Mouse (Mus musculus) hematopoietic stem cell, adult 5-6 weeks (primary cell): ENCODE results near the gene Nell1. TPM values are rescaled to one million over a fixed set of nuclear protein-coding genes. Genes with fewer than 3 reads are reported as not detected.

Experiments used
- ATAC-seq, 2 experiments: fragments of 125-278 bp in 1 of 2; replicated peaks in 1 of 2; 2 replicates each; pipeline ENCODE4 v1.8.0; 2016 to 2017; ENCODE audit warnings: inconsistent platforms in 2 of 2, mild to moderate bottlenecking in 2 of 2, moderate number of reproducible peaks in 2 of 2, low read depth in 1 of 2, moderate TSS enrichment in 1 of 2; ENCODE audit not compliant: low FRiP score in 2 of 2, poor library complexity in 2 of 2, severe bottlenecking in 2 of 2, insufficient read depth in 1 of 2, low TSS enrichment in 1 of 2
- total RNA-seq: library from RNA; stranded (forward); fragments of 172-1452, 232-1000 nt; gene quantifications from 2 replicates; pipeline ENCODE4 v1.2.3, GENCODE M21; 2017

Gene Nell1
- total RNA-seq, 1 experiment from 2014 or later: not detected

DNA sequence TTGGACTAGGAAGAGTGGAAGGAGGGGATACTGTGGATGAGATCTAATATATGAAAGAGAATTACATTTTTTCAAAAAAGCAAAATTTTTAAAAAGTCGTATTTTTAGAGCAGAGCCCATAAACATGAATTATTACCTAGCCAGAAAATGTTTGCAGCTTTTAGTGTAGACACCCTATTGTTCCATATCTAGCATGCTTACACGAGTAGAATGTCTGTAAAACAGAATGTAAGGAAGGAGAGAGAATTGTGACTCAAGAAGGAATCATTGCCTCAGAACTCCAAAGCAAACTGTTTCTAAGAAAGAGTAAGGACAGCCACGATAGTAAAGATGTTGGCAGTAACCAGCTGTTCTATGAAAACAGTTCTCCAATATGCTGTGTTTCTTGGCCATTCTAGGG is 624.2 kb downstream of the Nell1 start, which contains the start of gene 4933405O20Rik:
Gene 4933405O20Rik, plus strand, starts transcription at position 301 of the 400 bp plus-strand sequence.
- no peak for ATAC-seq

DNA sequence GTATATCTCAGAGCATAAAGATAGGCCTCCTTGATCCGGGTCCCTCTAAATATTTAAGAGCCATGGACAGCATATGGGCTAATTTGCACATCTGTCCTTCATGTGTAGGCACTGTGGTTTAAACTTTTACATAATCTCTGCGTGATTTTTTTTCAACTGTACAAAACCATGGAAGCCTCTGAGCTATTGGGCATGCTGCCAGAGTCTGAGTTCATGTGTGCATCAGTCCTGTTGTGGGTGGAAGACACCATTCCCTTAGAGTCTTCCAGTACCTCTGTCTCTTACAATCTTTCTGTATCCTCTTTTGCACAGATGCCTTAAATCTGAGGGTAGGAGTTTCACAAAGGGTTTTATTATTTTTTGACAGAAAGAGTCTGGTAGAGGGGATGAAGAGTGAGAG is 639.4 kb downstream of the Nell1 start:
- ATAC-seq: no peak

DNA sequence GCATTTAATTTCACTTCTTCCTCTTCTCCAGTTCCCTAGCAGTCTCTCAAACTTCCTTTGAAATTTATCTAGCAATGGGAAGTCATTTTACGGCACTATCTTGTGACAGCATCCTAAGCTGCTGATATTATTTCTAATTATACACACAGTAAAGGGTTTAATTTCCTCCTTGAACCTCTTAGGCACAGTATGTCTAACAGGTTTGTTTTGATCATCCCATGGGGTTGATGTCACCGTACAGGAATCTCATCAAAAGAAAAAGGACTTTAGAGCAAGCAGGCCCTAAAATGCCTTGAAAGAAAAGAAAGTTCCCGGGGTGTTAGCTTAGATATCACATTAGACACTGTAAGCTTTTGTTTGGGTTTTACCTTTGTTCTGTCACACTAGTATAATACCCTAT is 654.5 kb downstream of the Nell1 start:
- ATAC-seq: no peak

DNA sequence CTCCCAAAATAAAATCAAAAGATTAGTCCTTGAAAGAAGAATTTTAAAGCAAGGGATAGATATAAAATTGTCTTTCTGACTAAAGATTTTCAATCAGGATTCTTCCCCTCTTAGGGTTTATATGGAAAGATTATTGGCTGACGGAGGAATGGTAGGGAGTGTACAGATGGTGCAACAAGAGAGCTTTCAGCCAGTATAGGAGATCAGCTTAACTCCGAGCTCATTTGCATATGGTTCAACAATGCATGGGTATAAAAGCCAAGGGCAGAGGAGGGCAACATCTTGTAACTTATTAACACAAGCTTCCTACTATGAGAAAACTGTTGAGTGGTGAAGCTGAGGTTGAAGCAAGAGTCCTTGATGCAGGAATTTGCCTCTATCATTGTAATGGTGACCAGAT is 658.5 kb downstream of the Nell1 start:
- ATAC-seq: no peak

DNA sequence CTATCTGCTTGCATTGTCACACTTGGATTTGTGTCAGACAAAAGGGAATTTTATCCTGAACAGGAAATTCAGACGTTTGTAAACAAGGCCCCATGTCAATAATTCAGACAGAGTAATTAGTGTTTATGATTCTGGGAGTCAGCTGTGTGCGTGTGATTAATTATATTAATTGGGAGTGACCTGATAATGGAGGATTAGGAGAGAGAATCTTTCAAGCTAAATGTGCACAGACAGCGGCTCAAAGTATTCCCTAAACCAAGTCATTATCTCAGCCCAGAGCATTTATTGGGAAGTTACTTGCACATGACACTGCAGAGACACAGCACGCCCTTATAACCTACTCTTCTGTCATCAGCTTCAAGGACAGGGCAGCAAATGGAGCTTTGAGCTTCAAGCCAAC is 697.6 kb downstream of the Nell1 start:
- no peak for ATAC-seq

DNA sequence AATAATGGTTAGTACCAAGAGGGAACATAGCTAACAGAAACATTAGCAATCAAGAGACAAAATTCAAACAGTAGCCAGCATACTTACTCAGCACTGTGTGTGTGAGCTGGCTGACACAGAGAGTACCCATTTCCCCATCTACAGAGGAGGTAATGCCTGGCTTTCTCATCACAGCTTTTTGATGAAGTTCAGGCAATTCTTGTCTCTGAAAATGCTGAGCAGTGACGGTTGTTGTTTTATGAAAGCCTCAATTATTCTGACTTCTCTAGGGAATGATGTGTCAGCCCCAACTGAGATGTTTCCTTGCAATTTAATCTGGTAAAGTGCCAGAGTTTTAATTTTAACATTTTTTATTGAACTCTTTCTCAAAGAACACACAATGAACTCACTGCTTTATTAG is 700.8 kb downstream of the Nell1 start:
- no peak for ATAC-seq

DNA sequence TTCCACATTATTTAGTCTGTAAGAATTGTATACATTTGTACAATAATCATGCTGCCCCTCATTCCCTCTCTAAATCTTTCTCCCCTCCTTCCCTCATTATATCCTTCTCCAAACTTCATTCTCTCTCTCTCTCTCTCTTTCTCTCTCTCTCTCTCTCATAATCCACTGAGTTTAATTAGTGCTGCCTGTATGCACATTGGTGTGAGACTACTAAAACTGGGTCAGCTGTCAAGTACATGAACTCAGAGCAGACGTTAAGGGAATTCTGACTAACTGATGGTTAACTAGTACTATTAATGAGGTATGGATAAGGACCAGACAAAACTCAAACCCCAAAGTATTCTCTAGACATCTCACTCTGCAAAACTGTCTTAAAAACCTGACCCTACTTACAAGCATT is 702.8 kb downstream of the Nell1 start:
- no peak for ATAC-seq

DNA sequence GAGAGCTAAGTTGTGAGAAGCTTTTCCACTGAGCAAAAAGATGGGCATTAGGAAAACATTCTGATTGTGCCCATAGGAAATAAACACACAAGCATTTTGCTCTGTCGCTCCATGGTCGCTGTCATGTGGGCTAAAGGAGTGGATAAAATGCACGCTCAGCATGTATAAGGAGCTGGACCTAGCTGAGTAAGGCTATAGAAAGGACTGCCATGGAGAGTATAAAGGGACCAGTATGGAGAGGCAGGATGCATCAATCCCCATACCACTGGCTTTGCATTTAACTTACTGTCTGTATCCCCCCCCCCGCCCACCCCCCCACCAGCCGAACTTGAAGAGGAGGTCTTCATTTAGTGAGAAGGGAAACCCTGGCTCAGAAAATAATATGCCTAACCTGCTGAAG is 711.7 kb downstream of the Nell1 start:
- ATAC-seq: no peak

DNA sequence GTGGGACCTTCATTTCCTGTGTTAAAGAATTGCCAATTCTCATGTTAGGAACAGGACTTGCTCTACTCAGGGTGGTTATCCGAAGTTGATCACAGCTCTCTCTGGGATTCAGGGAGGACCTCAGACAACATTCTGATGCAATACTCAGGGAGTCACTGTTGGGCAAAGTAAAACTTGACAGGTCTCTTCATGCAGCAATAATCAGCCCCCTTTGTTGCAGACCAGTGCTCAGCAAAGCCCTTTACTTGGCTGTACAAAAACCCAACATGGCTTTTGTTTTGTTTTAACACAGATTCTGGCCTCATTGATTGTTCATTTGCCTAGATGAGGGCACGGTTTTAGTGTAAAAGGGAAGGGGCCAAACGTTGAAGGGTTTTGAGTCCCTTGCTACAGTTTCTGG is 750.5 kb downstream of the Nell1 start:
- ATAC-seq: no peak

DNA sequence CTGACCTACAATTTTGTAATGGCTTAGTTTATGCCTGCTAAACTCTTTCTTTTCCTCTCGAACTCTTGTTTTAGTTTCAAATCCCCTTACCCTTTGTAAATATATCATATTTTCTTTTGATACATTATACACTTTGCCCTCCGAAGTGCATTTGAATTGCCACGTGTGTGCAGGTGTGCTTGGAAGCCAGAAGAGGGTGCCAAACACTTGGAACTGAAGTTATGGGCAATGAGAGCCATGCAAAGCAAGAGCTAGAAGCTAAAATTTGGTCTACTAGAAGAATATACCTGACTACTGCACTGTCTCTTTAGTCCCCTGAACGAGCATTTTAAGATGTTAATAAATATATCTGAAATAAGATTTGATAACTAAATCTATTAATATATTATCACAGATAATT is 756.3 kb downstream of the Nell1 start:
- no peak for ATAC-seq

DNA sequence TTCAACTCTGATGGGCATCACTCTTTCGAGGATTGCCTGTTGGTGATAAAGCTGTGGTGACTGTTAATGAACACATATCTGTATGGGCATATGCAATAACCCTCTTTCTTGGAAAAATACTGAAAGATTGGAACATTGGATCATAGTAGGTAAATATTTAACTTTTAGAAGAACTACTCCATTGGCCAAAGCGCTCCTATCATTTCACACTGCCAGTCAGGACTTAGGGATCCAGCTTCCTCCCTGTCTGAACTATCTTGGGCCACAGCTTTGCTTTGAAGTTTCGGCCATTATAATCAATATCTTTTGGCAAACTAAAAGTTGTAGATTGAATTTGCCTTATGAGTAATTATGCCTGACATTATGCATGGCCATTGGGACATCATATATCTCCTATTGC is 780.9 kb downstream of the Nell1 start:
- no peak for ATAC-seq

DNA sequence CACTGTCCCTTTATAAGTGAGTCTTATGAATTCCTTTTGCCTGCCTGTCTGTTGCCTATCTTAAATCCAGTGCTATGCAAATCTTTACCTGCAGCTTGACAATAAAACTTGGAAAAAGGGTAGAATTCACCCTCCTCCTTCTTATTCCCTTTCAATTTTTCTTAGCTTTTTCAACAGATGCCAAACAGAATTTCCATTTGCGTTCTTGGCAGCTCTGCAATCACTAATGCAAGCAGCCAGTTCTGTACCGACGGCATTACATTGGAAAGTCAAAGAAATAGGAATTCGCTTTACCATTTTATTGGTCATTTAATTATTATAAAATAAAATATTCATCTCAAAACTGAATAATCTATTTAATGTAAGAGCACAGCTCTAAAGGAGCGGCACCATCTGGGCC is 781.7 kb downstream of the Nell1 start:
- ATAC-seq: no peak

DNA sequence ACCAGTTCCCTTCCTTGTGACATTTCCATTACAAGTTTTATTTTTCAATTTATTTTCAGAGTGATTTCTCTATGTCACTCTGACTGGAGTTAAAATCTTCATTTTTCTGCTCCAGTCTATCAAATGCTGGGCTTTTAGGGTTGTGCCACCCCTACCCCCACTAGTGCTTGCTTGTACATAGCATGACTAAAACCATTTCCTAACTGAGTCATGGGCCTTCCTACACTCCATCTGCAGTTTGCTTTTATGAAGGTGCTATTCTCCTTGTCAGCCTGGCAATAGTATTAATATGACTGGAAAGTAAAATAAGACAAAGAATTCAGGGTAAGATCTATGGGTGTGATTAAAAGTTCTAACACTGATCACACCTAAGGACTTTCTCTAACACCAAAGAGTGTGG is 798.9 kb downstream of the Nell1 start:
- ATAC-seq: no peak

DNA sequence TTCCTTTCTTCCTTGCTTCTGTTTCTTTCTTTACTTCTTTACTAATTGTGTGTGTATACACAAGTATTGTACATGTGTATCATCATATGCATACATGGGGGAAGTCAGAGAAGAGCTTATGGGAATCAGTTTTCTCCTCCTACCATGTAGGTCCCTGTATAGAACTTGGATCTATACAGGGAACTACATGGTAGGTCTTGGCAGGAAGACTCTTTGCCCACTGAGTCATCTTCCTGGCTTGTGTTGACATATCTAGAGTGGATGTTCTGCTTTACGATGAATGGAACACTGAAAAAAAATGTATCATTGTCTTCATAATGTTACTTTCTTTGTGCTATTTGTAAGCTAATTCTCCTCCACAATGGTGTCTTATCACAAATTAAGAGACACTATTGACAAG is 806.4 kb downstream of the Nell1 start:
- ATAC-seq: no peak

DNA sequence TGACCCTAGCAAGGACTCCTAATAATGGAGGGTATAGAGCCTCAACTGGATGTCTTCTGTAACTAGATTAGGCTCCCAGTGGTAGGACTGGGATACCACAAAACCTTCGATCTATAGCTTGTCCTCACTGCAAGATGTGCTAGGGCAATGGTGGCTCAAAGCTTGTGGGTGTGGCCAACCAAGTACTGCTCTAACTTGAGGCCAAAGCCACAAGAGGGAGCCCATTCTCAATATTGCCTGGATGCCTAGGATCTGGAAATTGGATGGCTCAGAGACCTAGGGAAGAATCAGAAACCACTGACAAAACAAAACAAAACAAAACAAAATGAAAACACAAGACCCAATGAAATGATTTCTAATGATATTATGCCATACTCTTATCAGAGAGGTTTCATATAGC is 809.0 kb downstream of the Nell1 start:
- no peak for ATAC-seq

DNA sequence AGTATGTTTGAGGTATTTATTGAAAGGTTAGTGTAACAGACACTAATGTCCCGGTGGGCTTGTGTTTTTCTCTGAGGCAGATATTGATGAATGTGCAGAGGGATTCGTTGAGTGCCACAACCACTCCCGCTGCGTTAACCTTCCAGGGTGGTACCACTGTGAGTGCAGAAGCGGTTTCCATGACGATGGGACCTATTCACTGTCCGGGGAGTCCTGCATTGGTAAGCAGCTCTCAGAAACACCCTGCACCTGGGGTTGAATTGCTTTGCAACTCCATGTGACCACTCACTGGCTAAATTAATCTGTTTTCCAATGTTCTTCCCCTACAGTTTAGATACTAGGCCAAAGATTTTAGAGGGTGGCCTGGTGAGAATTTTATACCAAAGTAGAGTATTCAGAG is 851.5 kb downstream of the Nell1 start:
- ATAC-seq: no peak

DNA sequence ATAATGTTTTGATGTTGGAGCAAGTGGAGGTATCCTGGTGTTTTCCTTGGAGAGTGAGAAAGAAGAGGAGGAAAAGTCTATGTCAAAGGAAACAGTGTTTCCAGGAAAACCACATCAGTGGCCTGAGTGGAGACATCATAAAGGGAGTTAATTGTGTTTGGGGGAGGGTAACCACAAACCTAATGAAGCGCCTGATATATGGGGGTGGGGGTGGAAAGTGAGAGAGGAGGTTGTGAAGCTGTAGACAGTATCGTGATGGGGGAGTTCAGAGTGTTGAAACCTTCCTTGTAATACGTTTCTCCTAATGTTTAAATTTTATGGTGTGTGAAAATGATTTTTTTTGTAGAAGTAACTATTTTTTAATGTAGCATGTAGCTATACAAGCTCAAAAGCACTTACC is 858.1 kb downstream of the Nell1 start:
- ATAC-seq: no peak

DNA sequence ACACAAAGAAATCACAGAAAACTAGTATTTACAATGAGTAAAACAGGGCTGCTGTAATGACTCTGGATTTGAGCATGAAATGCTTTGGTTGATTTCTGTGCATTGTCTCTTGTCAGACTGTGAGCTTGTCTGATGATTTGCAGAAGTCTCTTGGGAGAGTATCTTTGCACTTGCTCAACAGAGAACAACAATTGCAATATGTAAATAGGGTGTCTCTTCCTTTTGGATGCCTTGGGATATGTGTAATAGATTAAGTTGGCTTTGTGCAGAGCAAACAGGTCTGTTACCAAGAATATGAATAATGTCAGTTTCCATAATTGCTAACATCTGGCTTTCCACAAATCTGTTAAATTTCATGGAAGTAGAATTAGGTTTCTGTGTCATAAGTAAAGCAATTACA is 868.0 kb downstream of the Nell1 start:
- no peak for ATAC-seq

DNA sequence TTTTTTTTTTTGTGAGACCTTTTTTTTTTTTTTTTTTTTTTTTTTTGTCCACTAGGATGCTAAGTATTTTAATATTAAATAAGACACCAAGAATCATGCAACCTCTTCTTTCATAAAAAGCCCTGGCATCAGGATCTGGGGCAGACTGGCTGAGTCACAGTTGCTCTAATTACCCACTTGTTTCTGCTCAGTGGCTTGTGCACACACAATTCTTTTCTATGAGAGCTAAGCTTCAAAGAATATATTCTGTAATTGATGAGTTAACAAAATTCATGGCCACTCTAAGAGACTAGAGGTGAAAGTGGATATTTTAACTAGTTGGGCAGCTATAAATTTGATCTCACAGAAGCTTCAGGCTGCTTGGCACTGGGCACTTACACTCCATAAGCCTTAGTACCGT is 873.3 kb downstream of the Nell1 start:
- no peak for ATAC-seq

DNA sequence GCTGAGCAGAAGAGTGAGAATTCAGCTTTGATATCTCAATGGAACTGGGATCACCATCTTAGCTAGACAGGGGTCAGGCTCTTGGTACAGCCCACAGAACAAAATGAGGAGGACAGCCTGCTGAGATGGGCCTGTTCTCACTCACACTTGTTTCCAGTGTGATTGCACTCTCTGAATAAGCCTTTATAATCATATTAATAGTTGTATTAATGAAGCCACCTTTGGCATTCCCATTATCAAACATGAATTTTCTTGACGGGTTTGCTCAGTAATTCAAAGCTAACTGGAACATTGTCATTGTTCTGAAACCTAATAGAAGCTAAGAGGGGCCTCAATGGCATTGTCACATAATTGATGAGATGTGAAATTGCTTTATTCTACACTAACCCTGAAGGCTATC is 875.6 kb downstream of the Nell1 start:
- ATAC-seq: no peak
